Mouse (Mus musculus): Measurements from ENCODE around the gene AI481877.
"Not testable (repeated sequence)": the region's sequence is repeated elsewhere in the genome, so short reads cannot be mapped to it uniquely, and the experiment has no call there.

The AI481877 gene
- long read RNA-seq, experiment 1 = 0 reads
- long read RNA-seq, experiment 2 = 0 reads

- intact Hi-C loops (cut with DNase I) = not testable (repeated sequence)
These were observed at the start of gene AI481877 for GRCm38 (mm10) chr4:59138507-59139033. AI481877 (minus strand) TSS chr4:59138983.

- intact Hi-C loops (cut with DNase I) = loop anchor here (5.0 kb wide), 3 partner anchors 66 to 134 kb away; no protein-coding TSS in a partner anchor
These were observed 49.7 kb upstream of the AI481877 start for GRCm38 (mm10) chr4:59188474-59188801.

- intact Hi-C loops (cut with DNase I) = loop anchor here (1.0 to 5.0 kb wide), 4 partner anchors 65 to 153 kb away; no protein-coding TSS in a partner anchor
These were observed 48.5 kb upstream of the AI481877 start for GRCm38 (mm10) chr4:59187289-59187688.

GRCm38 (mm10) chr4:59185671-59186070, 46.9 kb upstream of the AI481877 start:
- intact Hi-C loops (cut with DNase I) = loop anchor here (5.0 kb wide), 3 partner anchors 63 to 137 kb away; no protein-coding TSS in a partner anchor

- intact Hi-C loops (cut with DNase I) = no loop called here
These were observed 42.8 kb upstream of the AI481877 start for GRCm38 (mm10) chr4:59181320-59182271.

GRCm38 (mm10) chr4:59177566-59177965, 38.8 kb upstream of the AI481877 start:
- intact Hi-C loops (cut with DNase I) = no loop called here

GRCm38 (mm10) chr4:59175929-59176328, 37.1 kb upstream of the AI481877 start:
- intact Hi-C loops (cut with DNase I) = no loop called here

GRCm38 (mm10) chr4:59175003-59175402, 36.2 kb upstream of the AI481877 start:
- intact Hi-C loops (cut with DNase I) = no loop called here

- intact Hi-C loops (cut with DNase I) = no loop called here
These were observed 34.6 kb upstream of the AI481877 start for GRCm38 (mm10) chr4:59173181-59173922.

- intact Hi-C loops (cut with DNase I) = no loop called here
These were observed 33.8 kb upstream of the AI481877 start for GRCm38 (mm10) chr4:59172616-59173015.

- intact Hi-C loops (cut with DNase I) = no loop called here
These were observed 31.2 kb upstream of the AI481877 start for GRCm38 (mm10) chr4:59169981-59170380.

- intact Hi-C loops (cut with DNase I) = no loop called here
These were observed 28.6 kb upstream of the AI481877 start for GRCm38 (mm10) chr4:59167251-59167847.

GRCm38 (mm10) chr4:59164034-59164433, 25.3 kb upstream of the AI481877 start:
- intact Hi-C loops (cut with DNase I) = no loop called here

- intact Hi-C loops (cut with DNase I) = no loop called here
These were observed 22.3 kb upstream of the AI481877 start for GRCm38 (mm10) chr4:59160959-59161670.

- intact Hi-C loops (cut with DNase I) = no loop called here
These were observed 21.5 kb upstream of the AI481877 start for GRCm38 (mm10) chr4:59160289-59160688.

GRCm38 (mm10) chr4:59157654-59158053, 18.9 kb upstream of the AI481877 start:
- intact Hi-C loops (cut with DNase I) = no loop called here

GRCm38 (mm10) chr4:59156897-59157592, 18.3 kb upstream of the AI481877 start:
- intact Hi-C loops (cut with DNase I) = no loop called here

- intact Hi-C loops (cut with DNase I) = no loop called here
These were observed 13.2 kb upstream of the AI481877 start for GRCm38 (mm10) chr4:59151953-59152352.

GRCm38 (mm10) chr4:59150907-59151306, 12.1 kb upstream of the AI481877 start:
- intact Hi-C loops (cut with DNase I) = no loop called here

- intact Hi-C loops (cut with DNase I) = no loop called here
These were observed 10.3 kb upstream of the AI481877 start for GRCm38 (mm10) chr4:59149043-59149442.

Measured in adrenal gland (tissue).